10 mouse cellular contexts compared by ENCODE assay signal in genomic region chr6:40893577-40893976, GRCm38 (mm10). TPM values are rescaled to one million over a fixed set of nuclear protein-coding genes. Genes with fewer than 3 reads are reported as not detected.
DNase-seq lines count a peak whose midpoint lies in the region; ATAC-seq and TF ChIP-seq lines count a peak whose summit lies in the region.
"Had no signal": no experiment of that assay in that cellular context is flagged by ENCODE, and none has a peak within 500 bp of the region (broad histone marks: within the 10 kb centered on the region; RNA-seq: fewer than 3 reads in every experiment).

No protein-coding gene starts in this region.

- no peak for ATAC-seq in hindbrain, postnatal 0 days
- peak; percentile 73 for ATAC-seq in megakaryocyte-erythroid progenitor cell, adult 5-6 weeks (replicated peaks; ENCODE audit: low FRiP score, low TSS enrichment, poor library complexity, severe bottlenecking)

- no peak overlapping the region for H3K9ac ChIP-seq in hindbrain, postnatal 0 days (replicated peaks; ENCODE audit: low read length)
- H3K9ac ChIP-seq: embryonic facial prominence, embryonic 15.5 days had no signal

- H3K4me3 ChIP-seq in heart, embryonic 10.5 days = no peak overlapping the region
- H3K4me3 ChIP-seq in C2C12 (ENCODE audit: insufficient read depth, poor library complexity, severe bottlenecking) = no peak overlapping the region
- no peak overlapping the region for H3K4me3 ChIP-seq in hindbrain, postnatal 0 days (ENCODE audit: low read length)
- H3K4me3 ChIP-seq: embryonic facial prominence, embryonic 15.5 days had no signal

- H3K27ac ChIP-seq in heart, embryonic 10.5 days = no peak overlapping the region
- no peak overlapping the region for H3K27ac ChIP-seq in hindbrain, postnatal 0 days
- H3K27ac ChIP-seq: embryonic facial prominence, embryonic 15.5 days had no signal

- no peak overlapping the region for H3ac ChIP-seq in C2C12 (ENCODE audit: control insufficient read depth, insufficient read length, low read depth)

- DNase-seq in heart, postnatal 14 days = peak; percentile 13 to 26
- no peak for DNase-seq in heart, embryonic 10.5 days (ENCODE audit: low spot score)
- peak; percentile 44 for DNase-seq in ZHBTc4 (ENCODE audit: low read depth, low spot score)
- peak; percentile 6 for DNase-seq in hindbrain, postnatal 0 days (ENCODE audit: low spot score)
- peak; percentile 62 for DNase-seq in thymus, postnatal 0 days (ENCODE audit: low spot score)
- DNase-seq in gastrocnemius, postnatal 36 days = no peak

- TF ChIP-seq CTCF in C2C12 (IDR thresholded peaks at IDR 0.05; ENCODE audit: control insufficient read depth, insufficient read depth, insufficient read length) = peak; percentile 48
- TF ChIP-seq CTCF in hindbrain, postnatal 0 days (IDR thresholded peaks at IDR 0.05; ENCODE audit: low read depth) = peak; percentile 39

- intact Hi-C loops in heart, postnatal 14 days (cut with DNase I) = no loop called here
- intact Hi-C loops in gastrocnemius, postnatal 36 days (cut with DNase I) = no loop called here

- H3K4me2 ChIP-seq in hindbrain, postnatal 0 days (ENCODE audit: low read depth, low read length) = no peak overlapping the region
- H3K4me2 ChIP-seq: embryonic facial prominence, embryonic 15.5 days had no signal

- no peaks in the 10 kb centered on the region for H3K36me3 ChIP-seq in heart, embryonic 10.5 days
- no peaks in the 10 kb centered on the region for H3K36me3 ChIP-seq in C2C12 (ENCODE audit: control insufficient read depth, insufficient read depth)
- no peaks in the 10 kb centered on the region for H3K36me3 ChIP-seq in hindbrain, postnatal 0 days (ENCODE audit: insufficient read depth, low read length)
- H3K36me3 ChIP-seq: embryonic facial prominence, embryonic 15.5 days had no signal

- no peaks in the 10 kb centered on the region for H3K79me3 ChIP-seq in C2C12 (ENCODE audit: low read depth)

- no peaks in the 10 kb centered on the region for H3K27me3 ChIP-seq in heart, embryonic 10.5 days (ENCODE audit: insufficient read depth, poor library complexity, severe bottlenecking)
- H3K27me3 ChIP-seq in C2C12 (ENCODE audit: control insufficient read depth, insufficient read depth, insufficient read length) = no peaks in the 10 kb centered on the region
- no peaks in the 10 kb centered on the region for H3K27me3 ChIP-seq in hindbrain, postnatal 0 days (ENCODE audit: insufficient read depth, low read length)
- H3K27me3 ChIP-seq: embryonic facial prominence, embryonic 15.5 days had no signal

- H3K4me1 ChIP-seq in heart, embryonic 10.5 days = no peaks in the 10 kb centered on the region
- H3K4me1 ChIP-seq in hindbrain, postnatal 0 days (ENCODE audit: insufficient read depth, low read length) = no peaks in the 10 kb centered on the region
- H3K4me1 ChIP-seq: embryonic facial prominence, embryonic 15.5 days had no signal

- no peaks in the 10 kb centered on the region for H3K9me3 ChIP-seq in heart, embryonic 10.5 days
- no peaks in the 10 kb centered on the region for H3K9me3 ChIP-seq in hindbrain, postnatal 0 days (ENCODE audit: low read length)
- H3K9me3 ChIP-seq: embryonic facial prominence, embryonic 15.5 days had no signal

- no peaks in the 10 kb centered on the region for H3K79me2 ChIP-seq in C2C12 (ENCODE audit: control insufficient read depth, insufficient read depth)

- WGBS in heart, embryonic 10.5 days = 35% methylated on average over 7 of the region's 7 CpGs
- 46% methylated on average over 7 of the region's 7 CpGs for WGBS in hindbrain, postnatal 0 days

TF ChIP-seq in C2C12, 6 proteins besides CTCF, POLR2A, EP300 and RAD21:
- no peak for TF ChIP-seq USF1 (IDR thresholded peaks at IDR 0.05; ENCODE audit: low read depth)
- no peak for TF ChIP-seq MYOG (IDR thresholded peaks at IDR 0.05; ENCODE audit: control insufficient read depth, extremely low read depth, insufficient read length)
- TF ChIP-seq MYOD1 (IDR thresholded peaks at IDR 0.05; ENCODE audit: control insufficient read depth, insufficient read length, low read depth) = no peak
- no peak for TF ChIP-seq FOSL1 (IDR thresholded peaks at IDR 0.05; ENCODE audit: insufficient read depth, low read length, poor library complexity, severe bottlenecking)
- TF ChIP-seq MAX (IDR thresholded peaks at IDR 0.05) = no peak
TF ChIP-seq in C2C12: peak in this region for 0.

RNA-seq across cellular contexts. Expression of gene Moxd2, which starts 6.3 kb away (rescaled TPM):
- total RNA-seq in heart, postnatal 14 days (2021) = not detected
- polyA plus RNA-seq in heart, embryonic 10.5 days (2016; fragmentation: Nextera tagmentation; extraction: Ambion mirVana) = not detected in 2 replicates
- 0.01 TPM for polyA plus RNA-seq in C2C12 (2012; fragmentation: generic; extraction: Trizol)
- not detected in 2 replicates for total RNA-seq in hindbrain, postnatal 0 days (2014; rRNA removed)
- not detected in 2 replicates for polyA plus RNA-seq in hindbrain, postnatal 0 days (2015; fragmentation: Nextera tagmentation; extraction: Ambion mirVana)
- total RNA-seq in megakaryocyte-erythroid progenitor cell, adult 5-6 weeks (2014; fragmentation: Nextera tagmentation) = not detected in 2 replicates
- not detected in 2 replicates for total RNA-seq in megakaryocyte-erythroid progenitor cell, adult 5-6 weeks (2017)
- polyA plus RNA-seq in thymus, postnatal 0 days (2015; fragmentation: Nextera tagmentation; extraction: Ambion mirVana) = 0.14 TPM in 1 of 2 replicates, not detected in the other
- not detected for total RNA-seq in gastrocnemius, postnatal 36 days (2021)
- polyA plus RNA-seq: embryonic facial prominence, embryonic 15.5 days; limb, embryonic 14.5 days had no signal

RNA-seq across cellular contexts. Expression of gene Prss58, which starts 6.6 kb away (rescaled TPM):
- total RNA-seq in heart, postnatal 14 days (2021) = not detected
- polyA plus RNA-seq in heart, embryonic 10.5 days (2016; fragmentation: Nextera tagmentation; extraction: Ambion mirVana) = not detected in 2 replicates
- not detected for polyA plus RNA-seq in C2C12 (2012; fragmentation: generic; extraction: Trizol)
- total RNA-seq in hindbrain, postnatal 0 days (2014; rRNA removed) = not detected in 2 replicates
- polyA plus RNA-seq in hindbrain, postnatal 0 days (2015; fragmentation: Nextera tagmentation; extraction: Ambion mirVana) = not detected in 2 replicates
- total RNA-seq in megakaryocyte-erythroid progenitor cell, adult 5-6 weeks (2014; fragmentation: Nextera tagmentation) = not detected in 2 replicates
- total RNA-seq in megakaryocyte-erythroid progenitor cell, adult 5-6 weeks (2017) = not detected in 2 replicates
- polyA plus RNA-seq in thymus, postnatal 0 days (2015; fragmentation: Nextera tagmentation; extraction: Ambion mirVana) = not detected in 2 replicates
- total RNA-seq in gastrocnemius, postnatal 36 days (2021) = not detected
- polyA plus RNA-seq: embryonic facial prominence, embryonic 15.5 days; limb, embryonic 14.5 days had no signal

RNA-seq across cellular contexts. Expression of gene 1700074P13Rik, which starts 46.8 kb away (rescaled TPM):
- total RNA-seq in heart, postnatal 14 days (2021) = not detected
- not detected in 2 replicates for polyA plus RNA-seq in heart, embryonic 10.5 days (2016; fragmentation: Nextera tagmentation; extraction: Ambion mirVana)
- not detected for polyA plus RNA-seq in C2C12 (2012; fragmentation: generic; extraction: Trizol)
- not detected in 2 replicates for total RNA-seq in hindbrain, postnatal 0 days (2014; rRNA removed)
- polyA plus RNA-seq in hindbrain, postnatal 0 days (2015; fragmentation: Nextera tagmentation; extraction: Ambion mirVana) = not detected in 2 replicates
- total RNA-seq in megakaryocyte-erythroid progenitor cell, adult 5-6 weeks (2014; fragmentation: Nextera tagmentation) = not detected in 2 replicates
- not detected in 2 replicates for total RNA-seq in megakaryocyte-erythroid progenitor cell, adult 5-6 weeks (2017)
- not detected in 2 replicates for polyA plus RNA-seq in thymus, postnatal 0 days (2015; fragmentation: Nextera tagmentation; extraction: Ambion mirVana)
- not detected for total RNA-seq in gastrocnemius, postnatal 36 days (2021)
- polyA plus RNA-seq: embryonic facial prominence, embryonic 15.5 days; limb, embryonic 14.5 days had no signal

RNA-seq across cellular contexts. Expression of gene Gm4744, which starts 58.1 kb away (rescaled TPM):
- not detected for total RNA-seq in heart, postnatal 14 days (2021)
- polyA plus RNA-seq in heart, embryonic 10.5 days (2016; fragmentation: Nextera tagmentation; extraction: Ambion mirVana) = not detected in 2 replicates
- polyA plus RNA-seq in C2C12 (2012; fragmentation: generic; extraction: Trizol) = not detected
- total RNA-seq in hindbrain, postnatal 0 days (2014; rRNA removed) = not detected in 2 replicates
- not detected in 2 replicates for polyA plus RNA-seq in hindbrain, postnatal 0 days (2015; fragmentation: Nextera tagmentation; extraction: Ambion mirVana)
- not detected in 2 replicates for total RNA-seq in megakaryocyte-erythroid progenitor cell, adult 5-6 weeks (2014; fragmentation: Nextera tagmentation)
- total RNA-seq in megakaryocyte-erythroid progenitor cell, adult 5-6 weeks (2017) = not detected in 2 replicates
- not detected in 2 replicates for polyA plus RNA-seq in thymus, postnatal 0 days (2015; fragmentation: Nextera tagmentation; extraction: Ambion mirVana)
- total RNA-seq in gastrocnemius, postnatal 36 days (2021) = not detected
- polyA plus RNA-seq: embryonic facial prominence, embryonic 15.5 days; limb, embryonic 14.5 days had no signal

Comparison
In these comparisons a context has a peak if more than half of its experiments do, and no peak if none do; other contexts are left out.
1. DNase-seq: peak in heart, postnatal 14 days (2 of 2), ZHBTc4 (single experiment), hindbrain, postnatal 0 days (single experiment) and thymus, postnatal 0 days (single experiment); none in heart, embryonic 10.5 days (single experiment) and gastrocnemius, postnatal 36 days (0 of 2).